ENCODE assay signal across 18 mouse cellular contexts in genomic region chr9:42745982-42746381, GRCm38 (mm10).
"Had no signal": no experiment of that assay in that cellular context is flagged by ENCODE, and none has a peak within 500 bp of the region (broad histone marks: within the 10 kb centered on the region; RNA-seq: fewer than 3 reads in every experiment).

No protein-coding gene starts in this region.

- H3K4me3 ChIP-seq: limb, embryonic 12.5 days; liver, embryonic 13.5 days; lung, embryonic 15.5 days; megakaryocyte, embryonic 14.5 days; midbrain, embryonic 15.5 days; neural tube, embryonic 12.5 days; stomach, embryonic 15.5 days had no signal

- H3K36me3 ChIP-seq: limb, embryonic 12.5 days; liver, embryonic 13.5 days; lung, embryonic 15.5 days; midbrain, embryonic 15.5 days; neural tube, embryonic 12.5 days; stomach, embryonic 15.5 days had no signal

- H3K27me3 ChIP-seq: limb, embryonic 12.5 days; liver, embryonic 13.5 days; lung, embryonic 15.5 days; midbrain, embryonic 15.5 days; neural tube, embryonic 12.5 days; stomach, embryonic 15.5 days had no signal

- H3K9me3 ChIP-seq: limb, embryonic 12.5 days; liver, embryonic 13.5 days; lung, embryonic 15.5 days; midbrain, embryonic 15.5 days; neural tube, embryonic 12.5 days; stomach, embryonic 15.5 days had no signal

- H3K4me1 ChIP-seq: lung, embryonic 15.5 days; megakaryocyte, embryonic 14.5 days; midbrain, embryonic 15.5 days; neural tube, embryonic 12.5 days had no signal

- H3K4me2 ChIP-seq: hindbrain, embryonic 14.5 days; limb, embryonic 12.5 days; liver, embryonic 13.5 days; lung, embryonic 15.5 days; midbrain, embryonic 11.5 days; midbrain, embryonic 15.5 days; neural tube, embryonic 12.5 days; stomach, embryonic 15.5 days had no signal

- H3K9ac ChIP-seq: hindbrain, embryonic 14.5 days; limb, embryonic 12.5 days; liver, embryonic 13.5 days; liver, postnatal 0 days; lung, embryonic 15.5 days; midbrain, embryonic 15.5 days; neural tube, embryonic 12.5 days; stomach, embryonic 15.5 days had no signal

- H3K27ac ChIP-seq: hindbrain, embryonic 14.5 days; limb, embryonic 12.5 days; liver, embryonic 13.5 days; lung, embryonic 15.5 days; macrophage; midbrain, embryonic 15.5 days; neural tube, embryonic 12.5 days; stomach, embryonic 15.5 days had no signal

- DNase-seq: kidney, postnatal 14 days; liver; liver, embryonic 13.5 days; liver, postnatal 0 days; lung, postnatal 14 days; right cerebral cortex, postnatal 14 days; thymus, adult 2 months; thymus, postnatal 36 days had no signal

- ATAC-seq: intestine, embryonic 16.5 days; liver, postnatal 0 days; midbrain, embryonic 15.5 days had no signal
